Mouse (Mus musculus) left cerebral cortex, adult 11 months (tissue): ENCODE data around the gene Strn3.
"Not testable (repeated sequence)": the region's sequence is repeated elsewhere in the genome, so short reads cannot be mapped to it uniquely, and the experiment has no call there.

Experiments
- DNase-seq: peaks from one replicate; pipeline ENCODE4 v3.0.0; 2022; ENCODE audit warnings: low spot score

Strn3 gene

GRCm38 (mm10) chr12:51612361-51612760, 79.3 kb downstream of the Strn3 start:
- DNase-seq = no peak

GRCm38 (mm10) chr12:51606138-51606537, 85.6 kb downstream of the Strn3 start:
- DNase-seq = no peak

GRCm38 (mm10) chr12:51603306-51603705, 88.4 kb downstream of the Strn3 start:
- no peak for DNase-seq

- DNase-seq = no peak
Measured at GRCm38 (mm10) chr12:51594030-51594470, 97.6 kb downstream of the Strn3 start.

GRCm38 (mm10) chr12:51593229-51594029, 98.3 kb downstream of the Strn3 start, which contains the start of gene Coch:
TSS of gene Coch (plus strand) at chr12:51593341.
- DNase-seq = no peak

GRCm38 (mm10) chr12:51592888-51593228, 98.8 kb downstream of the Strn3 start:
- DNase-seq = no peak

- DNase-seq = no peak
Measured at GRCm38 (mm10) chr12:51591921-51592320, 99.8 kb downstream of the Strn3 start.

- DNase-seq = no peak
Measured at GRCm38 (mm10) chr12:51589263-51589662, 102.4 kb downstream of the Strn3 start.

- not testable (repeated sequence) for DNase-seq
Measured at GRCm38 (mm10) chr12:51577816-51578215, 113.9 kb downstream of the Strn3 start.

GRCm38 (mm10) chr12:51572651-51573050, 119.0 kb downstream of the Strn3 start:
- no peak for DNase-seq

- DNase-seq = no peak
Measured at GRCm38 (mm10) chr12:51569944-51570343, 121.8 kb downstream of the Strn3 start.

GRCm38 (mm10) chr12:51569472-51569871, 122.2 kb downstream of the Strn3 start:
- no peak for DNase-seq

- DNase-seq = no peak
Measured at GRCm38 (mm10) chr12:51567225-51567624, 124.5 kb downstream of the Strn3 start.

GRCm38 (mm10) chr12:51561416-51561815, 130.3 kb downstream of the Strn3 start:
- no peak for DNase-seq
